Mouse (Mus musculus) E14TG2a.4 (cell line): ENCODE data around the gene Thada.

Experiments used
- H3K27me3 ChIP-seq: 2 replicates; pipeline ENCODE4 v1.6.1; 2014; ENCODE audit warnings: low read length, control low read depth; ENCODE audit not compliant: insufficient read depth
- H3K36me3 ChIP-seq: 2 replicates; pipeline ENCODE4 v1.6.1; 2014; ENCODE audit warnings: low read length, control low read depth; ENCODE audit not compliant: insufficient read depth
- H3K4me1 ChIP-seq: replicated peaks from 2 replicates; pipeline ENCODE4 v1.6.1; 2014; ENCODE audit warnings: low read depth, low read length, control low read depth
- H3K4me3 ChIP-seq: replicated peaks from 2 replicates; pipeline ENCODE4 v1.5.1; 2014; ENCODE audit warnings: mild to moderate bottlenecking, low read length
- H3K9me3 ChIP-seq: 2 replicates; pipeline ENCODE4 v1.6.1; 2014; ENCODE audit warnings: low read length, control low read depth
- CTCF ChIP-seq: conservative IDR thresholded peaks from 2 replicates; pipeline ENCODE4 v1.5.1; 2014; ENCODE audit warnings: low read length
- NANOG ChIP-seq: IDR thresholded peaks from 2 replicates; pipeline ENCODE4 v1.6.1; 2014; ENCODE audit warnings: borderline replicate concordance, low read length, mixed read lengths
- POU5F1 ChIP-seq: IDR thresholded peaks from 2 replicates; pipeline ENCODE4 v1.6.1; 2014; ENCODE audit warnings: low read length, borderline replicate concordance

Thada gene

DNA sequence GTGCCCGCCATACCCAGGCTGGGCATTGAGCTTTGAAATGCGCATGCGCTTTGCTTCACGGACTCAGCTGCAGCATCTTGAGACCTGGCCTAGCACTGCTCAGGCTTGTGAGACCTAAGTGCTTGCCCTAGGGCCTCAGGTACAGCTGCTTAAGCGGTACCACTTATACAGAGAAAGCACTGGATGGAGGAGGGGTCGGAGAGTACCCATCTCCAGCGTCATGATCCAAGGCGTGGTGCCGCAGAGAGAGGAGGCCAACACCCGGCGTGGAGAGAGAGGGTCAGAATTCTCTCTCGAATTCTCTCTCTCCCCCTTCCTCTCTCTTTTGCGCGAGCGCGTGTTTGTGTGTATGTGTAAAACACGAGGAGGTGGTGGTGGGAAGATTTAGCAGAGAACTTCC is 290.8 kb downstream of the Thada start:
- TF ChIP-seq CTCF (no peak), POU5F1 (no peak), NANOG (no peak)
- peaks cover 8% of the 10 kb centered on the region for H3K9me3 ChIP-seq
- H3K4me1 ChIP-seq = peaks cover 39% of the 10 kb centered on the region
- no peaks in the 10 kb centered on the region for H3K27me3 ChIP-seq
- H3K4me3 ChIP-seq = no peak overlapping the region
- H3K36me3 ChIP-seq = no peaks in the 10 kb centered on the region

DNA sequence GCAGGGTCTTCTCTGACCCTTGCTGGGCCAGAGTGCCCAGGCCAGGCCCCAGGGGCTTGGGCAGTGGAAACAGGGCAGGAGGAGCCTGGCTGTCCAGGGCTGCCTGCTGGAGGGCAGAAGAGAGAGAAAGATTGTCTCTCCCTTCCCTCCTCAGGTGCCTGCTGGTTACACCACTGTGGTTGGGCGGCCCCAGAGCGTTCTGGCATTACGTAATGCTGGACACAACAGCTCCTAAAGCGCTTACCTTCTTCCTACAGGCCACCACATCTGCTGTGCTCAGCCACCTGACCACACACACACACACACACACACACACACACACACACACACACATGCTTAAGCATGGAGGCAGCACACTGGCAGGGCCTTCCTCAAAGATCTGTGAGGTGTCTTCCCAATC is 298.6 kb downstream of the Thada start:
- peaks cover 14% of the 10 kb centered on the region; the same call in 1 of the 2 replicates for H3K27me3 ChIP-seq
- no peaks in the 10 kb centered on the region for H3K36me3 ChIP-seq
- H3K4me1 ChIP-seq = no peaks in the 10 kb centered on the region
- H3K4me3 ChIP-seq = no peak overlapping the region
- TF ChIP-seq CTCF (no peak), NANOG (no peak), POU5F1 (no peak)
- H3K9me3 ChIP-seq = peaks cover 8% of the 10 kb centered on the region

DNA sequence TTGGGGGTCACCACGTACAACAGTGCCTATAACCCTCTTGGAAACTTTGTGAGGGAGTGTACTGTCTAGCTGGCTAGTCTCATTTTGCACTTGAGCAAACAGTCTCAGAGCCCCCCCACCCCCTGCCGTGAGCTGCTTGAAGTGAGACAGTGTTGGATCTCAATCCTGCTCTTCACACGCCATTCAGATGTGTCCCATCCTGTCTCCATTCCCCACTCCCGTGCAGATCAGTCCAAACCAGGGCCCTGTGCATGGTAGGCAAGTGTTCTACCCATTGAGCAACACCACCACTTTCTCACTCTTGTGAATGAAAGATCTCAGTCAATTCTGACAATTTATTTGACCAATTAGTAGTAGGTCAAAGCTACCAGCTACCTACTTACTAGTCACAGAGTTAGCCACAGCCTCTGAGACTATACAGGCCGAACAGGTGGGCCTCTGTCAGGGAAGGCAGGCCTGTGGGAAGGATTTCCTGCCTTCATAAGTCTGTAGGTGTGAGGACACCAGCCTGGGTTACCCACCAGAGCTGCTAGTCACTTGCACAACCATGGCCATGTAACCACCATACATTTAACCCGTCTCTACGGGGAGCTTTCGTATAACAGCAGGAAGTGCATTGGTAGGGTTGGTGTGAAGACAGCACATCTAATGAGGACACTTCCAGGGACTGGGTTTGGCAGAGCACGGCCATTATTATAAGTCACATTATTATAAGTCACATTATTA is 299.7 kb downstream of the Thada start:
- Histone ChIP-seq H3K4me1 (peaks cover 7% of the 10 kb centered on the region), H3K36me3 (no peaks in the 10 kb centered on the region), H3K9me3 (peaks cover 8% of the 10 kb centered on the region), H3K4me3 (no peak overlapping the region), H3K27me3 (peaks cover 14% of the 10 kb centered on the region; the same call in 1 of the 2 replicates)
- no peak for TF ChIP-seq NANOG
- no peak for TF ChIP-seq POU5F1
- no peak for TF ChIP-seq CTCF

DNA sequence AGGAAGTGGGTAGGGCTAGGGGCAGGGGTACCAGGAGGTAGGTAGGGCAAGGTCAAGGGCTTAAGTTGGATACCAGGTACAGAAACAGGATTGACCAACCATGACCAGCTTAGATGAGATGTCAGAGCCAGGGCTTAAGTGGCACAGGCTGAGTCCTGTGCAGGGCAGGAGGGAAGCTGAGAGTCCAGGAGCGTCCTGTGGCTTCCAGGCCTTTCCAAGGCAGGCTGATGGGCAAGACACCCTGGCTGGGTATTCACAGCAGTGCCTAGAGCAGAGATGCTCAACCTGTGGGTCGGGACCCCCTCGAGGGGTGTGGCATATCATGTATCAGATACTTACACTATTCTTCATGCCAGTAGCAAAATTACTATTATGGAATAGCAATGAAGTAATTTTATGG is 300.3 kb downstream of the Thada start:
- Histone ChIP-seq H3K9me3 (peaks cover 8% of the 10 kb centered on the region), H3K36me3 (no peaks in the 10 kb centered on the region), H3K4me1 (peaks cover 13% of the 10 kb centered on the region), H3K4me3 (no peak overlapping the region), H3K27me3 (peaks cover 14% of the 10 kb centered on the region; the same call in 1 of the 2 replicates)
- TF ChIP-seq POU5F1 = no peak
- no peak for TF ChIP-seq CTCF
- TF ChIP-seq NANOG = no peak

DNA sequence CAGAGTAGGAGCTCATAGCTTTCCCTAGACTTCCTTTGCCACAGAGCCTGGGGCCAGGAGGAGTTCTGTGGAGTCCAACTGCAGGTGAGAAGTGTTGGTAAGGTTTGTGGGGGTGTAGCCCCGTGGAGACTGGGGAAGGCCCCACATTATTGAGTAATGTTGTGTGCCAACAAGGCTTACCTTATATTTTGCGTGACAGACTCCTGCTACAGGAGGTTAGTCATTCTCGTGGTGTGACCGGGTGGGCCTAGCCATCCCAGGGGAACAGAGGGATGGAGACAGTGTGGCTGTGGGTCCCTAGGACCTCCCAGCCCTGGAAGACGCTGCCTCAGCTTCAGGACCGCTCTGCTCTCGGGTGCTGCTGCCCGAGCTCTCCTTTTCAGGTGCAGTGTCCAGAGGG is 301.9 kb downstream of the Thada start:
- H3K9me3 ChIP-seq = peaks cover 8% of the 10 kb centered on the region
- H3K27me3 ChIP-seq = peaks cover 24% of the 10 kb centered on the region
- H3K36me3 ChIP-seq = no peaks in the 10 kb centered on the region
- TF ChIP-seq NANOG = no peak
- TF ChIP-seq POU5F1 = no peak
- no peak for TF ChIP-seq CTCF
- H3K4me3 ChIP-seq = no peak overlapping the region
- H3K4me1 ChIP-seq = peaks cover 20% of the 10 kb centered on the region

DNA sequence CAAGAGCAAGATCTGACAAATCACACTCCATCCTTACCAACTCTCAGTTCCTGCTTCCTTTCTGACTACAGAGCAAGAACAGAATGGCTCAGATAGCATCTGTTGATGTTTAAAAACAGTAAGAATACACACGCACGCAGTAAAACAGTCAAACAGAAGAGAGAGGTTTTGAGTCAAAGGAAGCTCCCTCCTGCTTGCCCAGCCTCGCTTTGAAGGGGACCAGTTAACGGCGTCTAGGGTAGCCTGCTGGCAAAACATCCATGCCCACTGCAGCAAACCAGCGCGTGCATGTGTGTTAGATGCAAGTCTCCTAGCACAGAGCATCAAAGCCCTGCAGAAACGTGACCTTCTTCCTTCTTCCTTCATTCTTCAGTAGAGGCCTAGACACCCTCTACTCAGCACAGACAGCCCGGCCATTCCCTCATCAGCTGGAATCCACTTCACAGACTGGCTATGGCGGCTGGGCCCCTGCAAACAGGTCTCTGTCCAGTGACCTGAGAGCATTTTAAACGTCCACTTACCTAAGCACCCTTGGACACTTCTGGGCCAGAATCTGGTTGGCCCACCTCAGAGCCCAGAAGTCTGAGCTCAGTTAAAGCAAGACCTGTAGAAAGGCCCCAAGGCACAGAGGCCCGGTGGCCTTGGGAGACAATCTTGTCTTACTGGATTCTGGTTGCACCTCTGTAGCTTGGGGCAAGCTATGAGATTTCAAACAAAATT is 302.8 kb downstream of the Thada start:
- Histone ChIP-seq H3K4me3 (no peak overlapping the region), H3K9me3 (no peaks in the 10 kb centered on the region), H3K27me3 (peaks cover 31% of the 10 kb centered on the region), H3K36me3 (no peaks in the 10 kb centered on the region), H3K4me1 (peaks cover 24% of the 10 kb centered on the region)
- TF ChIP-seq NANOG (no peak), POU5F1 (no peak), CTCF (no peak)

DNA sequence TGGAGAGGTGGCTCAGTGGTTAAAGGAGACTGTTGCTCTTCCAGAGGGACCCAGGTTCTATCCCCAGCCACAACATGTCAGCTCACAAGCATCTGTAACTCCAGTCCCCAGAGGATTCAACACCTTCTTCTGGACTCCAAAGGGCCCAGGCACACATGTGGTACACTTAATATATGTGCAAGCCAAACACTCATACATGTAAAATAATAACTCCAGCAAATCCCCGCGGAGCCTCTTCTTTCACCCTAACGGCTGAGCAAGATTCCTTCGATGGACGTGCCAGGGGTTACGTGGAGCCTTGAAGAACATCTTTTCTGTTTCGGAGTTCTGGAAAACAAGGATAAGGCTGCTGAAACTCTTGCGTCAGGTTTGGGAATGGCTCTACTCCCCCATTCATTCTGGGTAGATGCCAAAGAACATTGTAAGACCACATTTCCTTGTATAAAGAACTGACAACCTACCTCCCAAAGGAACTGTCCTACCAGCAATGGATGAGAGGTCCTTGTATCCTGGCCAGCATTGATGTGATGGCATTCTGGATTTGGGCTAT is 303.7 kb downstream of the Thada start:
- Histone ChIP-seq H3K4me1 (peaks cover 33% of the 10 kb centered on the region), H3K27me3 (peaks cover 40% of the 10 kb centered on the region), H3K36me3 (no peaks in the 10 kb centered on the region), H3K4me3 (no peak overlapping the region), H3K9me3 (no peaks in the 10 kb centered on the region)
- no peak for TF ChIP-seq CTCF

DNA sequence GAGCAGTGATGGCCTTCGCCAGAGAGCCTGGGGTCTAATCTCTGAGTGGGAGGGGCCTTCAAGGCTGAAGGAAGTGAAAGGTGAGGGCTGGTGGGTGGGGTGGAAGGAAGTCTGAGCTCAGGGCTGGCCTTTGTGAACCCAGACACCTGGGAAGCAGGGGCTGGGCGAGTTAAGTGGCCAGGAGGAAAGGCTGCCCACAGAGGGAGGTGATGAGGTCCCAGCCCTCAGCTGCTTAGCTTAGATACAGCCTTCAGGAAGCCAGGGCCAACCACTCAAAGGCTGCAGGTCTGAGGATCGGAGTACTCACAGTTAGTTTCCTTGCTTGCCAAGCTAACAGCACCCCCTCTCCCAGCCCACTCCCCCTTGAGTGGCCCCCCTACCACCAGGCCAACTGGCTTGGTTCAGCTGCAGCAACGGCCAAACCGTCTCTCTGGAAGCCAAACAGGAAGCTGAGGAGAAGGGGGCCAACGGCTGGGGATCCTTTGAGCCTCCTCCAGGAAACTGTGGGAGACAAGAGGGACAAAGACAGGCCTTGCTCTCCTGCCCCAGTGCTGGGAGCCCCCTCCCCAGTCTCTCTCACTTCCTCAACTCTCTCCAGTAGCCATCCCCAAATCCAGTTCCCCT is 304.7 kb downstream of the Thada start:
- Histone ChIP-seq H3K36me3 (no peaks in the 10 kb centered on the region), H3K4me3 (no peak overlapping the region), H3K9me3 (no peaks in the 10 kb centered on the region), H3K27me3 (peaks cover 49% of the 10 kb centered on the region), H3K4me1 (peaks cover 41% of the 10 kb centered on the region)
- TF ChIP-seq CTCF = no peak
- TF ChIP-seq NANOG = no peak
- TF ChIP-seq POU5F1 = no peak
